Mouse (Mus musculus) neural tube, embryonic 14.5 days (tissue): ENCODE results near the gene Tnfrsf1b. TPM values are rescaled to one million over a fixed set of nuclear protein-coding genes. Genes with fewer than 3 reads are reported as not detected.

Experiments
- ATAC-seq: fragments of 200-750 bp; cut with Nextera tagmentation; 2 replicates; pipeline ENCODE4 v1.8.0; 2017; ENCODE audit warnings: low read depth, mild to moderate bottlenecking, moderate TSS enrichment, moderate library complexity
- H3K27ac ChIP-seq: fragments of 300-500 bp; sonication (generic); 2 replicates; pipeline ENCODE4 v1.5.1; 2014; ENCODE audit warnings: low read depth, mild to moderate bottlenecking, control low read depth, low read length, moderate library complexity, mixed read lengths
- H3K27me3 ChIP-seq: fragments of 300-500 bp; sonication (generic); 2 replicates; pipeline ENCODE4 v1.6.1; 2014; ENCODE audit warnings: low read length; ENCODE audit not compliant: control insufficient read depth, insufficient read depth
- H3K36me3 ChIP-seq: fragments of 300-500 bp; sonication (generic); 2 replicates; pipeline ENCODE4 v1.6.1; 2014; ENCODE audit warnings: low read length, mixed read lengths; ENCODE audit not compliant: control insufficient read depth, insufficient read depth
- H3K4me1 ChIP-seq: fragments of 300-500 bp; sonication (generic); 2 replicates; pipeline ENCODE4 v1.6.1; 2014; ENCODE audit warnings: low read length; ENCODE audit not compliant: control insufficient read depth, insufficient read depth
- H3K4me2 ChIP-seq: fragments of 300-500 bp; sonication (generic); 2 replicates; pipeline ENCODE4 v1.6.1; 2014; ENCODE audit warnings: mild to moderate bottlenecking, low read depth, low read length, control low read depth
- H3K4me3 ChIP-seq: fragments of 300-500 bp; sonication (generic); 2 replicates; pipeline ENCODE4 v1.5.1; 2014; ENCODE audit warnings: low read depth, low read length, control low read depth, mixed read lengths
- H3K9ac ChIP-seq: fragments of 300-500 bp; sonication (generic); replicated peaks from 2 replicates; pipeline ENCODE4 v1.6.1; 2014; ENCODE audit warnings: low read depth, mild to moderate bottlenecking, control low read depth, low read length, mixed read lengths
- H3K9me3 ChIP-seq: fragments of 300-500 bp; sonication (generic); 2 replicates; pipeline ENCODE4 v1.6.1; 2016; ENCODE audit warnings: low read length; ENCODE audit not compliant: control insufficient read depth
- WGBS: fragments of 180-500 bp; shearing (Covaris S2); extraction: QIAGEN DNeasy Blood & Tissue Kit; methylation state at CpG from one replicate; pipeline ENCODE4 v1.1.7; 2014; 5-methylcytosine and 5-hydroxymethylcytosine counted together
- polyA plus RNA-seq: library from polyadenylated mRNA; unstranded; fragments of >200 nt; fragmentation: Nextera tagmentation; extraction: Ambion mirVana; gene quantifications from 2 replicates; pipeline ENCODE4 v1.2.1, GENCODE M21; 2014

Tnfrsf1b gene
- polyA plus RNA-seq, 1 experiment from 2014 or later: 3.6 TPM

- ATAC-seq: no peak
- no peak overlapping the region for H3K4me2 ChIP-seq
- H3K9ac ChIP-seq: no peak overlapping the region
- H3K36me3 ChIP-seq: no peaks in the 10 kb centered on the region
- H3K4me3 ChIP-seq: no peak overlapping the region
- H3K27me3 ChIP-seq: no peaks in the 10 kb centered on the region
- H3K4me1 ChIP-seq: no peaks in the 10 kb centered on the region
- 5% methylated on average over 2 of the region's 2 CpGs for WGBS
- no peak overlapping the region for H3K27ac ChIP-seq
- H3K9me3 ChIP-seq: no peaks in the 10 kb centered on the region
These were observed 18.1 kb upstream of the Tnfrsf1b start for GRCm38 (mm10) chr4:145264761-145265160.

- H3K9me3 ChIP-seq: no peaks in the 10 kb centered on the region
- H3K9ac ChIP-seq: no peak overlapping the region
- WGBS: 100% methylated on average over 1 of the region's 1 CpGs
- H3K4me2 ChIP-seq: no peak overlapping the region
- ATAC-seq: no peak
- no peak overlapping the region for H3K27ac ChIP-seq
- H3K4me1 ChIP-seq: no peaks in the 10 kb centered on the region
- no peak overlapping the region for H3K4me3 ChIP-seq
- H3K27me3 ChIP-seq: no peaks in the 10 kb centered on the region
- no peaks in the 10 kb centered on the region for H3K36me3 ChIP-seq
These were observed 16.9 kb upstream of the Tnfrsf1b start for GRCm38 (mm10) chr4:145263583-145263982.

GRCm38 (mm10) chr4:145260802-145261201 is 14.1 kb upstream of the Tnfrsf1b start:
- H3K4me3 ChIP-seq: no peak overlapping the region
- no peaks in the 10 kb centered on the region for H3K4me1 ChIP-seq
- H3K9ac ChIP-seq: no peak overlapping the region
- 75% methylated on average over 5 of the region's 5 CpGs for WGBS
- no peaks in the 10 kb centered on the region for H3K36me3 ChIP-seq
- no peaks in the 10 kb centered on the region for H3K27me3 ChIP-seq
- no peak overlapping the region for H3K4me2 ChIP-seq
- no peak for ATAC-seq
- H3K9me3 ChIP-seq: no peaks in the 10 kb centered on the region
- H3K27ac ChIP-seq: no peak overlapping the region

GRCm38 (mm10) chr4:145257751-145258434 is 11.2 kb upstream of the Tnfrsf1b start:
- WGBS: 73% methylated on average over 5 of the region's 5 CpGs
- H3K27me3 ChIP-seq: no peaks in the 10 kb centered on the region
- H3K9ac ChIP-seq: no peak overlapping the region
- ATAC-seq: no peak; the same call in 1 of the 2 replicates
- no peak overlapping the region for H3K4me3 ChIP-seq
- no peak overlapping the region for H3K4me2 ChIP-seq
- H3K4me1 ChIP-seq: no peaks in the 10 kb centered on the region
- H3K36me3 ChIP-seq: no peaks in the 10 kb centered on the region
- no peaks in the 10 kb centered on the region for H3K9me3 ChIP-seq
- H3K27ac ChIP-seq: no peak overlapping the region

- WGBS: 91% methylated on average over 5 of the region's 5 CpGs
- Histone ChIP-seq H3K4me3 (no peak overlapping the region), H3K27ac (no peak overlapping the region), H3K4me2 (no peak overlapping the region), H3K27me3 (no peaks in the 10 kb centered on the region), H3K4me1 (no peaks in the 10 kb centered on the region), H3K9me3 (no peaks in the 10 kb centered on the region), H3K9ac (no peak overlapping the region), H3K36me3 (no peaks in the 10 kb centered on the region)
- no peak for ATAC-seq
These were observed 9.5 kb upstream of the Tnfrsf1b start for GRCm38 (mm10) chr4:145256144-145256543.

- Histone ChIP-seq H3K4me1 (no peaks in the 10 kb centered on the region), H3K27ac (no peak overlapping the region)
- no peak for ATAC-seq
These were observed 7.7 kb upstream of the Tnfrsf1b start for GRCm38 (mm10) chr4:145254418-145254817.

GRCm38 (mm10) chr4:145252611-145253010 is 5.9 kb upstream of the Tnfrsf1b start:
- no peak overlapping the region for H3K9ac ChIP-seq
- H3K27ac ChIP-seq: no peak overlapping the region
- WGBS: 90% methylated on average over 8 of the region's 8 CpGs
- H3K4me3 ChIP-seq: no peak overlapping the region
- H3K36me3 ChIP-seq: no peaks in the 10 kb centered on the region
- no peak for ATAC-seq
- H3K4me1 ChIP-seq: no peaks in the 10 kb centered on the region
- no peak overlapping the region for H3K4me2 ChIP-seq
- no peaks in the 10 kb centered on the region for H3K27me3 ChIP-seq
- H3K9me3 ChIP-seq: no peaks in the 10 kb centered on the region

More at GRCm38 (mm10) chr4:145254418-145254817, 7.7 kb upstream of the Tnfrsf1b start:
- no peak overlapping the region for H3K4me3 ChIP-seq
- 50% methylated on average over 13 of the region's 13 CpGs for WGBS
- H3K9me3 ChIP-seq: no peaks in the 10 kb centered on the region
- H3K27me3 ChIP-seq: no peaks in the 10 kb centered on the region
- H3K9ac ChIP-seq: no peak overlapping the region
- H3K4me2 ChIP-seq: no peak overlapping the region
- H3K36me3 ChIP-seq: no peaks in the 10 kb centered on the region

- Histone ChIP-seq H3K9ac (no peak overlapping the region), H3K4me2 (no peak overlapping the region), H3K27me3 (0 out of 2 replicates have a peak, but pooled peaks cover under 1% of the 10 kb centered on the region), H3K4me1 (no peaks in the 10 kb centered on the region), H3K27ac (no peak overlapping the region), H3K9me3 (no peaks in the 10 kb centered on the region), H3K4me3 (no peak overlapping the region), H3K36me3 (no peaks in the 10 kb centered on the region)
- 92% methylated on average over 4 of the region's 4 CpGs for WGBS
- ATAC-seq: no peak
These were observed 4.9 kb upstream of the Tnfrsf1b start for GRCm38 (mm10) chr4:145251546-145251945.

GRCm38 (mm10) chr4:145250002-145250401 is 3.3 kb upstream of the Tnfrsf1b start:
- H3K4me3 ChIP-seq: no peak overlapping the region
- H3K9me3 ChIP-seq: no peaks in the 10 kb centered on the region
- H3K36me3 ChIP-seq: no peaks in the 10 kb centered on the region
- peaks cover 6% of the 10 kb centered on the region; the same call in 1 of the 2 replicates for H3K27me3 ChIP-seq
- H3K4me1 ChIP-seq: 0 out of 2 replicates have a peak, but pooled peaks cover 4% of the 10 kb centered on the region
- H3K4me2 ChIP-seq: no peak overlapping the region
- H3K27ac ChIP-seq: no peak overlapping the region
- no peak for ATAC-seq
- 79% methylated on average over 4 of the region's 4 CpGs for WGBS
- H3K9ac ChIP-seq: no peak overlapping the region
